Mouse (Mus musculus): ENCODE measurements around the gene Etfb. TPM values are rescaled to one million over a fixed set of nuclear protein-coding genes. Genes with fewer than 3 reads are reported as not detected.
"Not testable (repeated sequence)": the region's sequence is repeated elsewhere in the genome, so short reads cannot be mapped to it uniquely, and the experiment has no call there.

Etfb gene
- 1,000 to 10,000 TPM; 1,276 to 1,377 TPM for total RNA-seq (2021)

GRCm38 (mm10) chr7:43443917-43444293, at the start of gene Etfb, which contains the start of gene Gm45233:
Gene Etfb (plus strand): TSS chr7:43444083.
Gene Gm45233 (plus strand): TSS chr7:43444128.
- intact Hi-C loops (cut with DNase I): loop anchor here (5.0 kb wide), 2 partner anchors 137 to 803 kb away; partner anchors contain the start of genes 1700028J19Rik and 2410002F23Rik
- DNase-seq: peak; percentile 90 to 92

- no peak for DNase-seq
- intact Hi-C loops (cut with DNase I): no loop called here
Measured at GRCm38 (mm10) chr7:43399501-43399900, 44.4 kb upstream of the Etfb start.

GRCm38 (mm10) chr7:43402718-43403117, 41.2 kb upstream of the Etfb start:
- intact Hi-C loops (cut with DNase I): no loop called here
- no peak for DNase-seq

GRCm38 (mm10) chr7:43407573-43407972, 36.3 kb upstream of the Etfb start:
- intact Hi-C loops (cut with DNase I): no loop called here
- no peak for DNase-seq

GRCm38 (mm10) chr7:43408131-43408553, 35.7 kb upstream of the Etfb start, which contains the start of gene Siglecg:
Gene Siglecg (plus strand): TSS chr7:43408204.
- no peak for DNase-seq
- intact Hi-C loops (cut with DNase I): no loop called here

- DNase-seq: no peak
- intact Hi-C loops (cut with DNase I): no loop called here
Measured at GRCm38 (mm10) chr7:43409084-43409483, 34.8 kb upstream of the Etfb start.

- intact Hi-C loops (cut with DNase I); DNase-seq: not testable (repeated sequence)
Measured at GRCm38 (mm10) chr7:43411724-43412123, 32.2 kb upstream of the Etfb start.

GRCm38 (mm10) chr7:43417298-43417697, 26.6 kb upstream of the Etfb start:
- DNase-seq: no peak
- intact Hi-C loops (cut with DNase I): no loop called here

GRCm38 (mm10) chr7:43422995-43423617, 20.8 kb upstream of the Etfb start:
- intact Hi-C loops (cut with DNase I): loop anchor here (1.0 kb wide), 1 partner anchor 43 kb away; no protein-coding TSS in a partner anchor
- DNase-seq: peak; percentile 85 to 91

GRCm38 (mm10) chr7:43423991-43424625, 19.8 kb upstream of the Etfb start:
- DNase-seq: no peak
- intact Hi-C loops (cut with DNase I): loop anchor here (1.0 kb wide), 1 partner anchor 42 kb away; no protein-coding TSS in a partner anchor

GRCm38 (mm10) chr7:43427406-43427805, 16.5 kb upstream of the Etfb start, which contains the start of gene Lim2:
Gene Lim2 (plus strand): TSS chr7:43427670.
- intact Hi-C loops (cut with DNase I): no loop called here
- DNase-seq: no peak

GRCm38 (mm10) chr7:43429500-43429899, 14.4 kb upstream of the Etfb start:
- DNase-seq: no peak
- intact Hi-C loops (cut with DNase I): no loop called here

- intact Hi-C loops (cut with DNase I): no loop called here
- no peak for DNase-seq
Measured at GRCm38 (mm10) chr7:43432891-43433290, 11.0 kb upstream of the Etfb start.

GRCm38 (mm10) chr7:43434676-43435075, 9.2 kb upstream of the Etfb start:
- no peak for DNase-seq
- intact Hi-C loops (cut with DNase I): no loop called here

- intact Hi-C loops (cut with DNase I): no loop called here
- DNase-seq: no peak
Measured at GRCm38 (mm10) chr7:43436341-43437255, 7.3 kb upstream of the Etfb start, which contains the start of gene Nkg7. Gene Nkg7 (plus strand): TSS chr7:43437073.

- intact Hi-C loops (cut with DNase I): no loop called here
- DNase-seq: no peak
Measured at GRCm38 (mm10) chr7:43438611-43439010, 5.3 kb upstream of the Etfb start.

GRCm38 (mm10) chr7:43440482-43440881, 3.4 kb upstream of the Etfb start, which contains the start of gene Cldnd2:
Gene Cldnd2 (plus strand): TSS chr7:43440782.
- no peak for DNase-seq
- intact Hi-C loops (cut with DNase I): loop anchor here (5.0 kb wide), 2 partner anchors 133 to 807 kb away; partner anchors contain the start of genes 1700028J19Rik and 2410002F23Rik

GRCm38 (mm10) chr7:43441071-43441470, 2.8 kb upstream of the Etfb start:
- DNase-seq: no peak
- intact Hi-C loops (cut with DNase I): loop anchor here (5.0 kb wide), 2 partner anchors 134 to 806 kb away; partner anchors contain the start of genes 1700028J19Rik and 2410002F23Rik

- no peak for DNase-seq
- intact Hi-C loops (cut with DNase I): loop anchor here (5.0 kb wide), 2 partner anchors 135 to 805 kb away; partner anchors contain the start of genes 1700028J19Rik and 2410002F23Rik
Measured at GRCm38 (mm10) chr7:43442684-43443083, 1.2 kb upstream of the Etfb start.
